Mouse (Mus musculus) heart, embryonic 11.5 days (tissue): ENCODE measurements at regions not wholly inside any gene's neighbourhood (a gene's known extent, or its start where the extent isn't known, plus 50 kb on each side); places are given as distances from the start of the nearest gene placed in this dataset.
"Not testable (repeated sequence)": the region's sequence is repeated elsewhere in the genome, so short reads cannot be mapped to it uniquely, and the experiment has no call there.

Source experiments
- ATAC-seq: fragments of 200-750 bp; cut with Nextera tagmentation; replicated peaks from 2 replicates; pipeline ENCODE4 v1.8.0; 2017; ENCODE audit warnings: moderate library complexity; ENCODE audit not compliant: insufficient number of reproducible peaks, low FRiP score, low TSS enrichment
- H3K27ac ChIP-seq: fragments of 300-500 bp; sonication (generic); 2 replicates; pipeline ENCODE4 v1.5.1; 2014; ENCODE audit warnings: mild to moderate bottlenecking, low read depth, low read length
- H3K27me3 ChIP-seq: fragments of 300-500 bp; sonication (generic); 2 replicates; pipeline ENCODE4 v1.6.1; 2014; ENCODE audit warnings: mild to moderate bottlenecking, low read length, mixed read lengths; ENCODE audit not compliant: control insufficient read depth, insufficient read depth
- H3K36me3 ChIP-seq: fragments of 300-500 bp; sonication (generic); 2 replicates; pipeline ENCODE4 v1.6.1; 2014; ENCODE audit warnings: mild to moderate bottlenecking, low read length, moderate library complexity, mixed read lengths; ENCODE audit not compliant: control insufficient read depth, insufficient read depth
- H3K4me1 ChIP-seq: fragments of 300-500 bp; sonication (generic); 2 replicates; pipeline ENCODE4 v1.6.1; 2014; ENCODE audit warnings: low read length; ENCODE audit not compliant: control insufficient read depth, insufficient read depth
- H3K4me2 ChIP-seq: fragments of 300-500 bp; sonication (generic); 2 replicates; pipeline ENCODE4 v1.6.1; 2014; ENCODE audit warnings: mild to moderate bottlenecking, moderate library complexity
- H3K4me3 ChIP-seq: fragments of 300-500 bp; sonication (generic); 2 replicates; pipeline ENCODE4 v1.5.1; 2014; ENCODE audit warnings: low read depth, low read length
- H3K9ac ChIP-seq: fragments of 300-500 bp; sonication (generic); 2 replicates; pipeline ENCODE4 v1.6.1; 2014; ENCODE audit warnings: mild to moderate bottlenecking, low read depth, low read length, moderate library complexity
- H3K9me3 ChIP-seq: fragments of 300-500 bp; sonication (generic); replicated peaks from 2 replicates; pipeline ENCODE4 v1.6.1; 2016; ENCODE audit warnings: low read length; ENCODE audit not compliant: control insufficient read depth
- WGBS: fragments of 180-500 bp; shearing (Covaris S2); extraction: QIAGEN DNeasy Blood & Tissue Kit; methylation state at CpG from one replicate; pipeline ENCODE4 v1.1.7; 2014; ENCODE audit not compliant: insufficient replicate concordance; 5-methylcytosine and 5-hydroxymethylcytosine counted together

DNA sequence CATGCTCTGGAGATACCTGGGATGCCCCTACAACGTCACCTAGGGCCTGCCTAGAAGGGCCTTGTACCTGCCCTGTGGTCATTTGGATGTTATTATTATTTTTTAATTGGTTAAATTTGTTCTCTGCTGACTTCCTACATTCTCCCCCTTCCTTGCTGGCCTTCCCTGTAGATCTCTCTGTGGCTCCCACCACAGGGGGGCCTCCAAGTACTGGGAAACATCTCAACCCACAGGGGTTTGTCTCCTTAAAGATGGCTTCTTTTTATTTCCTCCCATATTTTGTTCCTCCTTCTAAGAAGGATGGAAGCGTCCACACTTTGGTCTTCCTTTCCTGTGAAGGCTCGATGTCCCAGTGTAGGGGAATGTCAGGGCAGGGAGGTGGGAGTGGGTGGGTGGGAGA lies 142.4 kb upstream of the Unc93a2 start:
- Histone ChIP-seq H3K4me3 (no peak overlapping the region), H3K27me3 (no peaks in the 10 kb centered on the region), H3K9ac (no peak overlapping the region), H3K36me3 (no peaks in the 10 kb centered on the region), H3K27ac (no peak overlapping the region), H3K9me3 (no peaks in the 10 kb centered on the region), H3K4me1 (no peaks in the 10 kb centered on the region), H3K4me2 (no peak overlapping the region)
- no peak for ATAC-seq
- 75% methylated on average over 3 of the region's 3 CpGs for WGBS

DNA sequence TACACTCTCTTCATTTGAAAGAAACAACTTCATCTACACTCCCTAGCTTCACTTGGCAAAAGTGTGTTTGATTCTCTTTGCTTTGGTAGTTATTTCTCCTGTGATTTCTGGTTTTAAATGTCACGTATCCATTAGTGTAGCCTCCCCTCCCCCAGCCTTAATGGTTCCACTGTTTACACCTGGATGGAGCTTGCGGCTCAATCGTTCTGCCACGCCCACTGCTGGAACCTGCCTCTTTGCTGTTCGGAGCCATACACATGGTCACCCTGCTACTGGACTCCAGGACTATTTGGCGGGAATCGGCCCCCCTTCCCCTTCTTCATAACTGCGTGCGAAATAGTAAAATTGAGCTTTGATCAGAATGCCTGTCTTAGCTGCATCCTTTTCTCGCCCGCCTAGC lies 139.2 kb upstream of the Unc93a2 start:
- not testable (repeated sequence) for H3K27me3 ChIP-seq, H3K36me3 ChIP-seq, H3K4me3 ChIP-seq, ATAC-seq, H3K4me1 ChIP-seq, H3K27ac ChIP-seq, H3K9ac ChIP-seq, H3K4me2 ChIP-seq, H3K9me3 ChIP-seq
- WGBS: 82% methylated on average over 11 of the region's 11 CpGs

DNA sequence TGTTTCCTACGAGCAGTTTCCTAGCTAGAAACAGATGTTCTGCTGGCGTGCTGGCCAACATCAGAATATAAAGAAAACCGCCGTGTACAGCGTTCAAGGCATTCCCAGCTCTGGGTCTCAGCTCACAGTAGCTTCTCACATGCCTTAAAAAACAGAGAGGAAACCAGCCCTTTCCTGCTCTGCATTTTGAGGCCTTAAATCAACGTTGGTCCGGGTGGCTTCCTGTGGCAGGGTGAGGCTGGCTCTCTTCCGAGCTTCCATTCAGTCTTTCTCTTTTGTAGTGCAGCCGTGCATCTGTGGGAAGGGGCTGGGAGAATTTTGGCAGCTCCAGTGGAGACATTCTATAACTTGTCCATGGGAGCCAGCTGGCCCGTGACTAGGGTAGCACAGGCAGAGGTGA lies 135.9 kb upstream of the Unc93a2 start:
- Histone ChIP-seq H3K36me3 (no peaks in the 10 kb centered on the region), H3K27me3 (no peaks in the 10 kb centered on the region), H3K9me3 (no peaks in the 10 kb centered on the region), H3K4me1 (no peaks in the 10 kb centered on the region), H3K4me2 (no peak overlapping the region), H3K9ac (no peak overlapping the region), H3K27ac (no peak overlapping the region), H3K4me3 (no peak overlapping the region)
- no peak for ATAC-seq
- 62% methylated on average over 10 of the region's 10 CpGs for WGBS
